Mouse (Mus musculus): ENCODE measurements at regions not wholly inside any gene's neighbourhood (a gene's known extent, or its start where the extent isn't known, plus 50 kb on each side); places are given as distances from the start of the nearest gene placed in this dataset.

GRCm38 (mm10) chr6:143415383-143415778 is 248.4 kb downstream of the Etnk1 start:
- no peak for TF ChIP-seq MAX (IDR thresholded peaks at IDR 0.05; ENCODE audit: low read length)
- TF ChIP-seq ETS1 (conservative IDR thresholded peaks at IDR 0.05; ENCODE audit: low read depth, low read length), result no peak
- TF ChIP-seq EP300 (IDR thresholded peaks at IDR 0.05; ENCODE audit: low read length), result no peak
- TF ChIP-seq POLR2A (IDR thresholded peaks at IDR 0.05; ENCODE audit: low read depth, low read length), result no peak
- no peak for TF ChIP-seq CTCF (conservative IDR thresholded peaks at IDR 0.05 in 1 of 2, IDR thresholded peaks at IDR 0.05 in 1 of 2; ENCODE audit: low read depth in 2 of 2, low read length in 2 of 2)
- TF ChIP-seq MAZ (IDR thresholded peaks at IDR 0.05; ENCODE audit: low read depth, low read length), result no peak

Data from CH12.LX (cell line).